Mouse (Mus musculus) intestine, embryonic 16.5 days (tissue): ENCODE measurements at regions not wholly inside any gene's neighbourhood (a gene's known extent, or its start where the extent isn't known, plus 50 kb on each side); places are given as distances from the start of the nearest gene placed in this dataset.

Experiments used
- ATAC-seq: fragments of 200-750 bp; cut with Nextera tagmentation; 2 replicates; pipeline ENCODE4 v1.8.0; 2017; ENCODE audit warnings: moderate TSS enrichment, moderate library complexity
- H3K27ac ChIP-seq: fragments of 300-500 bp; sonication (generic); 2 replicates; pipeline ENCODE4 v1.5.1; 2014; ENCODE audit warnings: mild to moderate bottlenecking, low read length
- H3K27me3 ChIP-seq: fragments of 300-500 bp; sonication (generic); replicated peaks from 2 replicates; pipeline ENCODE4 v1.6.1; 2014; ENCODE audit warnings: low read length, control low read depth, mixed read lengths; ENCODE audit not compliant: control insufficient read depth, insufficient read depth
- H3K36me3 ChIP-seq: fragments of 300-500 bp; sonication (generic); 2 replicates; pipeline ENCODE4 v1.6.1; 2014; ENCODE audit warnings: low read length, control low read depth; ENCODE audit not compliant: control insufficient read depth, insufficient read depth
- H3K4me1 ChIP-seq: fragments of 300-500 bp; sonication (generic); 2 replicates; pipeline ENCODE4 v1.6.1; 2014; ENCODE audit warnings: low read length, control low read depth, mixed read lengths; ENCODE audit not compliant: control insufficient read depth, insufficient read depth
- H3K4me2 ChIP-seq: fragments of 300-500 bp; sonication (generic); 2 replicates; pipeline ENCODE4 v1.6.1; 2014; ENCODE audit warnings: low read depth, low read length, control low read depth
- H3K4me3 ChIP-seq: fragments of 300-500 bp; sonication (generic); 2 replicates; pipeline ENCODE4 v1.5.1; 2014; ENCODE audit warnings: mild to moderate bottlenecking, low read length
- H3K9ac ChIP-seq: fragments of 300-500 bp; sonication (generic); 2 replicates; pipeline ENCODE4 v1.6.1; 2014; ENCODE audit warnings: low read depth, low read length
- H3K9me3 ChIP-seq: fragments of 300-500 bp; sonication (generic); 2 replicates; pipeline ENCODE4 v1.6.1; 2016; ENCODE audit warnings: low read length, control low read depth; ENCODE audit not compliant: control insufficient read depth
- WGBS: fragments of 180-500 bp; shearing (Covaris S2); extraction: QIAGEN DNeasy Blood & Tissue Kit; methylation state at CpG from one replicate; pipeline ENCODE4 v1.1.7; 2014; 5-methylcytosine and 5-hydroxymethylcytosine counted together

DNA sequence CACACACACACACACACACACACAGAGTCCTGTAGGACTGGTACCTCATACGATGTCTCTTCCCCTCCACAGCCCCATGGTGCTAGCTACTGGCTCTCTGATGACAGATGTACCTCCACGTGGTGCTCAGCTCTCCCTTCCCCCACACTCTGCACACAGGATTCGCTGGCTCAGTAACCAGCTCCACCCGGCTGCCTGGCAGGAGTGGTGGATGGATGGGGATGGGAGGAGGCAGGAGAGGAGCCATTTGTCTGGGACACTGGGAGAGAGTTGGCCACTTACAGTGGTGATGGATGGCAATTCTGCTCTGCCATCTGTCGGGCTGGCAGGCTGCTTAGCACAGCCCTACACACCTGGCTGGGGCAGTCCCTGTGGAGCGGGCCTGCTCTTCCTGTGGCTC lies 174.7 kb upstream of the Grik3 start:
- no peaks in the 10 kb centered on the region for H3K9me3 ChIP-seq
- ATAC-seq, result no peak
- H3K36me3 ChIP-seq, result no peaks in the 10 kb centered on the region
- no peaks in the 10 kb centered on the region; the same call in 1 of the 2 replicates for H3K27me3 ChIP-seq
- H3K9ac ChIP-seq, result no peak overlapping the region
- H3K4me3 ChIP-seq, result no peak overlapping the region
- no peak overlapping the region for H3K4me2 ChIP-seq
- H3K27ac ChIP-seq, result no peak overlapping the region
- 20% methylated on average over 6 of the region's 6 CpGs for WGBS
- no peaks in the 10 kb centered on the region for H3K4me1 ChIP-seq

- H3K4me3 ChIP-seq, result no peak overlapping the region
- no peaks in the 10 kb centered on the region for H3K9me3 ChIP-seq
- no peaks in the 10 kb centered on the region for H3K4me1 ChIP-seq
- H3K36me3 ChIP-seq, result no peaks in the 10 kb centered on the region
- 74% methylated on average over 3 of the region's 3 CpGs for WGBS
- no peak overlapping the region for H3K9ac ChIP-seq
- H3K27ac ChIP-seq, result no peak overlapping the region
- H3K4me2 ChIP-seq, result no peak overlapping the region
- no peak for ATAC-seq
- no peaks in the 10 kb centered on the region; the same call in 1 of the 2 replicates for H3K27me3 ChIP-seq
Observed at GRCm38 (mm10) chr4:125313892-125314291, 176.6 kb upstream of the Grik3 start.

DNA sequence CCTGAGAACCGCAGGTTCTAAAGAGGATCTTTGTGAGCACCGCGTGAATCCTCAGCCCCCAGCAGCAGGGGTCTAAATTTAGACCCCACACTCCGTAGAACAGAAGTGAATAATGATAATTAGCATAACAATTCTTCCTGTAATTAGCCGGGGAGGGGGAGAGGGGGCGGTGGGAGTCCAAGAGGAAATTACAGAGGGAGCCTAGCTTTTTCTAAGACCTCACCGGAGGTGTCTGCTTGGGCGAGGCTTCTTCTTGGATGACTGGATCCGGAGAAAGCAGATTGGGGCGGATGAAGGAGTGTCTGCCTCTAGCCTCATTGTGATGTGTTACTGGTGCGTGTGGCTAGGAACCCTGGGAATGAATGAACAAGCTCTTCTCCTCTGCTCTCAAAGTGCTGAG lies 177.2 kb upstream of the Grik3 start:
- Histone ChIP-seq H3K27me3 (no peaks in the 10 kb centered on the region; the same call in 1 of the 2 replicates), H3K27ac (no peak overlapping the region), H3K36me3 (no peaks in the 10 kb centered on the region), H3K4me1 (no peaks in the 10 kb centered on the region), H3K4me3 (no peak overlapping the region), H3K9me3 (no peaks in the 10 kb centered on the region), H3K4me2 (no peak overlapping the region), H3K9ac (no peak overlapping the region)
- ATAC-seq, result no peak
- WGBS, result 8% methylated on average over 11 of the region's 11 CpGs

DNA sequence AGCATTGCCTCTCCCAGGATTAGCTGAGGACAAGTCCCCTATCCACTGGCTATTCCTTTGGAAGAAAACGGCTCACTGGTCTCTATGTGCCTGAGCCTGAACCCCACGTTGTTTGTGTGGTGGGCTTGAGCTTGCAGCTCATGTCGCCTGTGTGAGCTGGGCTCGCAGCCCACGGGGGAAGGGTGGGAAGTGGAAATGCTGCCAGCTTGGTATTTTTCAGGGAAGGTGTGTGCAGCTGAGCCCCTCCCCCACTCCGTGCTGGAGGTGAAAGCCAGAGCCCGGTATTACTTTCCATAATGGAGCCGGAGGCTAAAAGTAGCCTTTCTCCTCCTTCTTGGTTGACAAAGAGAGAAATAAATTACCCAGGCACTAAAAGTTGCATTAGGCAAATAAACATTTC lies 180.5 kb upstream of the Zc3h12a start:
- Histone ChIP-seq H3K4me1 (no peaks in the 10 kb centered on the region), H3K36me3 (no peaks in the 10 kb centered on the region), H3K27me3 (peaks cover 2% of the 10 kb centered on the region; the same call in 1 of the 2 replicates), H3K27ac (no peak overlapping the region), H3K4me3 (no peak overlapping the region), H3K4me2 (no peak overlapping the region), H3K9ac (no peak overlapping the region), H3K9me3 (no peaks in the 10 kb centered on the region)
- 32% methylated on average over 8 of the region's 8 CpGs for WGBS
- ATAC-seq, result no peak

DNA sequence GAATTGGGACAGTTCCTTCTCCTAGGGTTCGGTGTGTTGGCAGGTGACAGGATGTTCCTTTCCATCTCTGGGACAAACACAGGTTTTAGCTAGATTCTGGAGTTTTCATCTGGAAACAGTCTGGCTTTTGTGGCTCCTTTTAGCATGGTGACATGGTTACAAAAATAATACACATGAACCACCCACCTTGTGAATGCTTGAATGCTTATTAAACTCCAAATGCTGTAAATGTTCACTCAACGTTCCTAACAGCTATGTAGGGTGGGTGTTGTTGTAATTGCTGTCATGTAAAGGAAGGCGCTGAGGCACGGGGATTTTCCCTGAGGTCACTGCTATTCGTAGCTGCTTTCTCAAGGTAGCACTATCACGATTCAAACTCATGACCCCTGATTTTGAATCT lies 178.1 kb upstream of the Zc3h12a start:
- Histone ChIP-seq H3K4me1 (no peaks in the 10 kb centered on the region), H3K27me3 (peaks cover 2% of the 10 kb centered on the region; the same call in 1 of the 2 replicates), H3K27ac (no peak overlapping the region), H3K9me3 (no peaks in the 10 kb centered on the region), H3K36me3 (no peaks in the 10 kb centered on the region), H3K4me2 (no peak overlapping the region), H3K4me3 (no peak overlapping the region), H3K9ac (no peak overlapping the region)
- 75% methylated on average over 6 of the region's 6 CpGs for WGBS
- no peak for ATAC-seq

DNA sequence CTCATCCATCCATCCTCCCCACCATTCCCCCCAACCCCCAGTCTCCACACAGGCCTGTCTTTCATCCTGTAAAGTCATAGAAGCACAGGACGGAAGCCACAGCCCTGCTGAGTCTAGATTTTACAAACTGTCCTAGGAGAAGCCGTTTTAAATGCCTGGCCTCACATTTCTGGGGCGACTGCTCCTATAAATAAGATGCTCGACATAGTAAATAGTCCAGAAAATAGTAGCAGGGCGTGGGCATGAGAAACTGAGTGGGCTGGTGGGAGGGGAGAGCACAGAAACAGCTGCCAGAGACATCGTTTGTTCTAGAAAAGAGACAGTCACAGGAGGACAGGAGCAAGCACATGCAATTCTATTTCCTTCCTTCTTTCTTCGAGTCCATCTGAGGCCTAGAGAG lies 175.0 kb upstream of the Zc3h12a start:
- H3K9ac ChIP-seq, result no peak overlapping the region
- H3K27me3 ChIP-seq, result no peaks in the 10 kb centered on the region
- WGBS, result 50% methylated on average over 7 of the region's 7 CpGs
- no peaks in the 10 kb centered on the region for H3K4me1 ChIP-seq
- H3K4me2 ChIP-seq, result no peak overlapping the region
- no peaks in the 10 kb centered on the region for H3K9me3 ChIP-seq
- no peaks in the 10 kb centered on the region for H3K36me3 ChIP-seq
- H3K27ac ChIP-seq, result no peak overlapping the region
- ATAC-seq, result no peak
- H3K4me3 ChIP-seq, result no peak overlapping the region

- no peak overlapping the region for H3K27ac ChIP-seq
- no peaks in the 10 kb centered on the region for H3K9me3 ChIP-seq
- H3K4me3 ChIP-seq, result no peak overlapping the region
- ATAC-seq, result peak; percentile 65; the same call in 1 of the 2 replicates
- no peak overlapping the region for H3K9ac ChIP-seq
- 14% methylated on average over 33 of the region's 33 CpGs for WGBS
- no peak overlapping the region for H3K4me2 ChIP-seq
- H3K4me1 ChIP-seq, result no peaks in the 10 kb centered on the region
- no peaks in the 10 kb centered on the region for H3K27me3 ChIP-seq
- H3K36me3 ChIP-seq, result no peaks in the 10 kb centered on the region
Observed at GRCm38 (mm10) chr4:125300503-125301457, 173.1 kb upstream of the Zc3h12a start.

DNA sequence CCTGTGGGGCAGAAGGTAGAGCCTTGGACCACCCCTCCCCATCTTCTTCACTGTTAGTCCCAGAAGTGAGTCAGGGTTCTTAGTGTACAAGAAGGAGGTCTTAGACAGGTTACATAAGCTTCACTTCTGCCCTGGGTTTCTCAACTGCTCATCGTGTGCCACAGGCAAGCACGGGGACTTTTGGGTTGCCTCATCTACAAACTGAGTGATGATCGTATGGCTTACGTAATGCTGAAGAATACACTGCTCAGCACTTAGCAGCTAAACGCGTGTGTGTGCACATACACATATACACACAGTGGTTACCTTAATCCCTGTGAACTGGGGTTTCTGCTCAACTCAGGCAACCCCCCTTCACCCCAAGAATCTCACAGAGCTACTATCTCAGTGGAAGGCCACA lies 163.1 kb upstream of the Zc3h12a start:
- no peak overlapping the region for H3K9ac ChIP-seq
- no peak overlapping the region for H3K27ac ChIP-seq
- H3K4me3 ChIP-seq, result no peak overlapping the region
- no peak overlapping the region for H3K4me2 ChIP-seq
- WGBS, result 73% methylated on average over 6 of the region's 6 CpGs
- H3K36me3 ChIP-seq, result no peaks in the 10 kb centered on the region
- no peak for ATAC-seq
- H3K9me3 ChIP-seq, result no peaks in the 10 kb centered on the region
- no peaks in the 10 kb centered on the region for H3K4me1 ChIP-seq
- H3K27me3 ChIP-seq, result no peaks in the 10 kb centered on the region

GRCm38 (mm10) chr4:125289709-125290108 lies 162.1 kb upstream of the Zc3h12a start:
- no peaks in the 10 kb centered on the region for H3K4me1 ChIP-seq
- no peak overlapping the region for H3K27ac ChIP-seq
- no peaks in the 10 kb centered on the region for H3K9me3 ChIP-seq
- H3K36me3 ChIP-seq, result no peaks in the 10 kb centered on the region
- no peak overlapping the region for H3K4me2 ChIP-seq
- H3K27me3 ChIP-seq, result no peaks in the 10 kb centered on the region
- H3K9ac ChIP-seq, result no peak overlapping the region
- ATAC-seq, result no peak
- H3K4me3 ChIP-seq, result no peak overlapping the region
- WGBS, result 13% methylated on average over 1 of the region's 1 CpGs
